In genomic region chrX:100471491-100471890, GRCm38 (mm10) we compare ENCODE assay signal across 36 mouse cellular contexts. TPM values are rescaled to one million over a fixed set of nuclear protein-coding genes. Genes with fewer than 3 reads are reported as not detected.
DNase-seq lines count a peak whose midpoint lies in the region; ATAC-seq and TF ChIP-seq lines count a peak whose summit lies in the region.
"Had no signal": no experiment of that assay in that cellular context is flagged by ENCODE, and none has a peak within 500 bp of the region (broad histone marks: within the 10 kb centered on the region; RNA-seq: fewer than 3 reads in every experiment).

No protein-coding gene starts in this region.

- H3K9me3 ChIP-seq in liver, postnatal 0 days (ENCODE audit: low read length), result no peaks in the 10 kb centered on the region
- H3K9me3 ChIP-seq: heart, embryonic 15.5 days; hindbrain, embryonic 15.5 days; kidney, embryonic 15.5 days; limb, embryonic 12.5 days; liver, embryonic 13.5 days; midbrain, embryonic 10.5 days; midbrain, embryonic 15.5 days had no signal

- DNase-seq in adrenal gland, adult 2 months, result peak; percentile 66
- DNase-seq in adrenal gland, adult 18-20 months (ENCODE audit: low spot score in 2 of 2), result no peak
- DNase-seq in heart, adult 18-20 months, result peak; percentile 33 to 47
- no peak for DNase-seq in heart, postnatal 4 days
- no peak for DNase-seq in liver, postnatal 0 days
- DNase-seq in liver, result no peak
- peak; percentile 20 to 31 for DNase-seq in adrenal gland, postnatal 36 days
- DNase-seq in spleen, postnatal 14 days (ENCODE audit: low spot score in 2 of 2), result no peak
- DNase-seq: cerebellum, adult 11 months; cerebellum, adult 9-10 months; cerebellum, postnatal 36 days; kidney, adult 18-20 months; liver, embryonic 13.5 days; lung, adult 2 months; thymus, adult 2 months; thymus, postnatal 36 days had no signal

- no peak for TF ChIP-seq CTCF in liver, postnatal 0 days (IDR thresholded peaks at IDR 0.05; ENCODE audit: low read depth)

- peaks cover 3% of the 10 kb centered on the region; the same call in 1 of the 2 replicates for H3K27me3 ChIP-seq in liver, postnatal 0 days (ENCODE audit: insufficient read depth, low read length)
- H3K27me3 ChIP-seq: heart, embryonic 15.5 days; liver, embryonic 13.5 days had no signal

- peak; percentile 83 for ATAC-seq in liver, postnatal 0 days
- ATAC-seq: forebrain, embryonic 14.5 days; midbrain, embryonic 15.5 days had no signal

- no peaks in the 10 kb centered on the region for H3K4me1 ChIP-seq in liver, postnatal 0 days (ENCODE audit: insufficient read depth)
- H3K4me1 ChIP-seq: heart, embryonic 15.5 days; hindbrain, embryonic 15.5 days; kidney, embryonic 15.5 days; limb, embryonic 12.5 days; midbrain, embryonic 10.5 days; midbrain, embryonic 15.5 days had no signal

- no peak for TF ChIP-seq EP300 in liver, postnatal 0 days (IDR thresholded peaks at IDR 0.05; ENCODE audit: low read depth)

- no peak overlapping the region for H3K4me2 ChIP-seq in liver, postnatal 0 days (ENCODE audit: low read depth, low read length)
- H3K4me2 ChIP-seq: heart, embryonic 15.5 days; hindbrain, embryonic 15.5 days; kidney, embryonic 15.5 days; limb, embryonic 12.5 days; liver, embryonic 13.5 days; midbrain, embryonic 15.5 days had no signal

- no peaks in the 10 kb centered on the region for H3K36me3 ChIP-seq in liver, postnatal 0 days (replicated peaks; ENCODE audit: insufficient read depth, low read length)
- H3K36me3 ChIP-seq: heart, embryonic 15.5 days; hindbrain, embryonic 15.5 days; kidney, embryonic 15.5 days; limb, embryonic 12.5 days; liver, embryonic 13.5 days; midbrain, embryonic 10.5 days; midbrain, embryonic 15.5 days had no signal

- no peak overlapping the region for H3K4me3 ChIP-seq in liver, postnatal 0 days (ENCODE audit: low read depth, low read length)
- H3K4me3 ChIP-seq: heart, embryonic 15.5 days; hindbrain, embryonic 15.5 days; kidney, embryonic 15.5 days; layer of hippocampus, adult 2 months; left cerebral cortex, adult 2 months; limb, embryonic 12.5 days; liver, embryonic 13.5 days; midbrain, embryonic 10.5 days; midbrain, embryonic 15.5 days had no signal

- 70% methylated on average over 3 of the region's 3 CpGs for WGBS in liver, postnatal 0 days (ENCODE audit: insufficient replicate concordance)

- H3K27ac ChIP-seq in liver, postnatal 0 days (ENCODE audit: low read depth), result no peak overlapping the region
- H3K27ac ChIP-seq: heart, embryonic 15.5 days; hindbrain, embryonic 15.5 days; kidney, embryonic 15.5 days; layer of hippocampus, adult 2 months; left cerebral cortex, adult 2 months; limb, embryonic 12.5 days; liver, embryonic 13.5 days; midbrain, embryonic 10.5 days; midbrain, embryonic 15.5 days had no signal

- no peak overlapping the region for H3K9ac ChIP-seq in liver, postnatal 0 days (replicated peaks)
- H3K9ac ChIP-seq: heart, embryonic 15.5 days; hindbrain, embryonic 15.5 days; kidney, embryonic 15.5 days; limb, embryonic 12.5 days; liver, embryonic 13.5 days; midbrain, embryonic 15.5 days had no signal

RNA-seq across cellular contexts. Expression of gene Igbp1, which starts 22.6 kb away (rescaled TPM):
- 10 to 100 TPM; 60.0 to 69.0 TPM for total RNA-seq in adrenal gland, adult 2 months (2021)
- polyA plus RNA-seq in adrenal gland, adult 2 months (2012; rRNA removed), result 5.7 and 6.7 TPM in 2 replicates
- 10 to 100 TPM; 60.7 to 66.5 TPM for total RNA-seq in adrenal gland, adult 18-20 months (2021)
- 10 to 100 TPM; 40.2 to 43.2 TPM for total RNA-seq in heart, adult 18-20 months (2021)
- total RNA-seq in heart, postnatal 4 days (2021), result 10 to 100 TPM; 44.6 to 46.4 TPM
- polyA plus RNA-seq in liver, postnatal 0 days (2015; fragmentation: Nextera tagmentation; extraction: Ambion mirVana), result 17.8 and 19.2 TPM in 2 replicates
- 10 to 100 TPM; 59.7 to 67.5 TPM for total RNA-seq in adrenal gland, postnatal 36 days (2021)

RNA-seq across cellular contexts. Expression of gene Awat2, which starts 29.0 kb away (rescaled TPM):
- total RNA-seq in adrenal gland, adult 2 months (2021), result under 1 TPM; 0.40 to 0.83 TPM
- polyA plus RNA-seq in adrenal gland, adult 2 months (2012; rRNA removed), result 0.30 and 0.42 TPM in 2 replicates
- under 1 TPM; 0.29 to 0.53 TPM for total RNA-seq in adrenal gland, adult 18-20 months (2021)
- under 1 TPM in 1 of 2 experiments, not detected in 1; 0.13 TPM for total RNA-seq in heart, adult 18-20 months (2021)
- not detected for total RNA-seq in heart, postnatal 4 days (2021)
- polyA plus RNA-seq in liver, postnatal 0 days (2015; fragmentation: Nextera tagmentation; extraction: Ambion mirVana), result 0.16 and 0.24 TPM in 2 replicates
- under 1 TPM; 0.89 to 0.95 TPM for total RNA-seq in adrenal gland, postnatal 36 days (2021)
- total RNA-seq: hematopoietic stem cell, adult 5-6 weeks; left cerebral cortex, adult 2 months had no signal

RNA-seq across cellular contexts. Expression of gene Otud6a, which starts 42.7 kb away (rescaled TPM):
- not detected for total RNA-seq in adrenal gland, adult 2 months (2021)
- polyA plus RNA-seq in adrenal gland, adult 2 months (2012; rRNA removed), result not detected in 2 replicates
- not detected for total RNA-seq in adrenal gland, adult 18-20 months (2021)
- not detected for total RNA-seq in heart, adult 18-20 months (2021)
- total RNA-seq in heart, postnatal 4 days (2021), result not detected
- not detected in 2 replicates for polyA plus RNA-seq in liver, postnatal 0 days (2015; fragmentation: Nextera tagmentation; extraction: Ambion mirVana)
- total RNA-seq in adrenal gland, postnatal 36 days (2021), result not detected
- total RNA-seq: hematopoietic stem cell, adult 5-6 weeks; layer of hippocampus, adult 2 months; layer of hippocampus, postnatal 14 days; left cerebral cortex, adult 2 months; left cerebral cortex, postnatal 25 days; megakaryocyte progenitor cell, adult 5-6 weeks; MEL; neutrophil, adult 5-6 weeks had no signal
- polyA plus RNA-seq: embryonic facial prominence, embryonic 11.5 days; forebrain, embryonic 14.5 days; gonadal fat pad, adult 2 months; heart, embryonic 15.5 days; hindbrain, embryonic 15.5 days; intestine, embryonic 14.5 days; kidney, embryonic 15.5 days; limb, embryonic 12.5 days; liver, embryonic 13.5 days; lung, adult 2 months; midbrain, embryonic 10.5 days; midbrain, embryonic 15.5 days; neural tube, embryonic 11.5 days; spleen, adult 2 months; thymus, adult 2 months had no signal

RNA-seq across cellular contexts. Expression of gene Dgat2l6, which starts 53.1 kb away (rescaled TPM):
- not detected for total RNA-seq in adrenal gland, adult 2 months (2021)
- not detected in 2 replicates for polyA plus RNA-seq in adrenal gland, adult 2 months (2012; rRNA removed)
- not detected for total RNA-seq in adrenal gland, adult 18-20 months (2021)
- total RNA-seq in heart, adult 18-20 months (2021), result not detected
- total RNA-seq in heart, postnatal 4 days (2021), result not detected
- not detected in 2 replicates for polyA plus RNA-seq in liver, postnatal 0 days (2015; fragmentation: Nextera tagmentation; extraction: Ambion mirVana)
- total RNA-seq in adrenal gland, postnatal 36 days (2021), result not detected
- total RNA-seq: hematopoietic stem cell, adult 5-6 weeks; layer of hippocampus, postnatal 14 days; megakaryocyte progenitor cell, adult 5-6 weeks; MEL; neutrophil, adult 5-6 weeks had no signal
- polyA plus RNA-seq: embryonic facial prominence, embryonic 11.5 days; forebrain, embryonic 14.5 days; gonadal fat pad, adult 2 months; heart, embryonic 15.5 days; hindbrain, embryonic 15.5 days; intestine, embryonic 14.5 days; kidney, embryonic 15.5 days; limb, embryonic 12.5 days; liver, embryonic 13.5 days; lung, adult 2 months; midbrain, embryonic 10.5 days; neural tube, embryonic 11.5 days; spleen, adult 2 months; thymus, adult 2 months had no signal

Comparison
In these comparisons a context has a peak if more than half of its experiments do, and no peak if none do; other contexts are left out.
1. DNase-seq: peak in adrenal gland, adult 2 months (single experiment), heart, adult 18-20 months (2 of 2) and adrenal gland, postnatal 36 days (2 of 2); none in adrenal gland, adult 18-20 months (0 of 2), heart, postnatal 4 days (single experiment), liver, postnatal 0 days (single experiment), liver (single experiment) and spleen, postnatal 14 days (0 of 2).